Mouse (Mus musculus) retina, postnatal 1 day (tissue): ENCODE results near the gene Smim23.

Experiments used
- DNase-seq: peaks from one replicate; pipeline ENCODE4 v3.0.0-alpha.2; 2012

Smim23 gene

GRCm38 (mm10) chr11:32824505-32824904 lies at the start of gene Smim23:
TSS of gene Smim23 (minus strand) at chr11:32824605.
- no peak for DNase-seq

GRCm38 (mm10) chr11:32868619-32869383 lies 44.4 kb upstream of the Smim23 start:
- DNase-seq, result no peak

GRCm38 (mm10) chr11:32864615-32865014 lies 40.2 kb upstream of the Smim23 start:
- DNase-seq, result no peak

GRCm38 (mm10) chr11:32857418-32857879 lies 33.0 kb upstream of the Smim23 start:
- peak; percentile 64 for DNase-seq

- DNase-seq, result no peak
Measured at GRCm38 (mm10) chr11:32846682-32847222, 22.3 kb upstream of the Smim23 start.

GRCm38 (mm10) chr11:32841169-32841568 lies 16.8 kb upstream of the Smim23 start:
- no peak for DNase-seq

GRCm38 (mm10) chr11:32840256-32840655 lies 15.9 kb upstream of the Smim23 start:
- no peak for DNase-seq

- no peak for DNase-seq
Measured at GRCm38 (mm10) chr11:32835022-32835421, 10.6 kb upstream of the Smim23 start.

GRCm38 (mm10) chr11:32834367-32834918 lies 10.0 kb upstream of the Smim23 start:
- no peak for DNase-seq

- DNase-seq, result no peak
Measured at GRCm38 (mm10) chr11:32817566-32817965, 6.8 kb downstream of the Smim23 start.

GRCm38 (mm10) chr11:32814286-32814685 lies 10.1 kb downstream of the Smim23 start:
- no peak for DNase-seq

- no peak for DNase-seq
Measured at GRCm38 (mm10) chr11:32809091-32809490, 15.3 kb downstream of the Smim23 start.

GRCm38 (mm10) chr11:32805958-32806357 lies 18.4 kb downstream of the Smim23 start:
- peak; percentile 68 for DNase-seq

- no peak for DNase-seq
Measured at GRCm38 (mm10) chr11:32803658-32804057, 20.7 kb downstream of the Smim23 start.

GRCm38 (mm10) chr11:32801715-32802114 lies 22.7 kb downstream of the Smim23 start:
- DNase-seq, result no peak

GRCm38 (mm10) chr11:32800929-32801375 lies 23.5 kb downstream of the Smim23 start:
- DNase-seq, result no peak

- no peak for DNase-seq
Measured at GRCm38 (mm10) chr11:32798445-32798844, 26.0 kb downstream of the Smim23 start.

- peak; percentile 93 for DNase-seq
Measured at GRCm38 (mm10) chr11:32794759-32795445, 29.5 kb downstream of the Smim23 start.

GRCm38 (mm10) chr11:32786201-32786600 lies 38.2 kb downstream of the Smim23 start:
- no peak for DNase-seq

- DNase-seq, result no peak
Measured at GRCm38 (mm10) chr11:32785591-32786147, 38.7 kb downstream of the Smim23 start.

- no peak for DNase-seq
Measured at GRCm38 (mm10) chr11:32782724-32783123, 41.7 kb downstream of the Smim23 start.

- DNase-seq, result no peak
Measured at GRCm38 (mm10) chr11:32781633-32782404, 42.6 kb downstream of the Smim23 start.
